Mouse (Mus musculus) layer of hippocampus, adult 11-12 months (tissue): ENCODE results near the gene Kirrel3.

Experiments
- DNase-seq: peaks from one replicate; pipeline ENCODE4 v3.0.0; 2022; ENCODE audit warnings: low spot score

Kirrel3 gene

DNA sequence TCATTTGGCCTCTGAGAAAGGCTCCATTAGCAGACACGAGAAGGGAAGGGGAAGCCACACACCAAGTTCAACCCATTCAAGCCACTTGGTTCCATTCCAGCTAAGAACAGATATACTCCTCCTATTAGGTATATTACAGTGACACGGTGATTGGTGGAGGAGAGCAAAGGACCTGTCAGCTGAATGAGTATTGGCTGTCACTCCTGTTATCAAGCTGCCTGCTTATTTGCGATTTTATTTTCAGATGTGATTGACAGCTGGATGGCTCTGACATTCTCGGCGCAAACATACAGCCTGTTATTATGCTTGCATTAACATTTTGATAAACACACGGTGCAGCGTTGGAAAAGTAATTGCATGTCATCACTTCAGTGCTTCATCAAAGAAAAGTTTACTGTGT, 118.1 kb downstream of the Kirrel3 start:
- DNase-seq = no peak

GRCm38 (mm10) chr9:34604931-34605330, 119.2 kb downstream of the Kirrel3 start:
- no peak for DNase-seq

DNA sequence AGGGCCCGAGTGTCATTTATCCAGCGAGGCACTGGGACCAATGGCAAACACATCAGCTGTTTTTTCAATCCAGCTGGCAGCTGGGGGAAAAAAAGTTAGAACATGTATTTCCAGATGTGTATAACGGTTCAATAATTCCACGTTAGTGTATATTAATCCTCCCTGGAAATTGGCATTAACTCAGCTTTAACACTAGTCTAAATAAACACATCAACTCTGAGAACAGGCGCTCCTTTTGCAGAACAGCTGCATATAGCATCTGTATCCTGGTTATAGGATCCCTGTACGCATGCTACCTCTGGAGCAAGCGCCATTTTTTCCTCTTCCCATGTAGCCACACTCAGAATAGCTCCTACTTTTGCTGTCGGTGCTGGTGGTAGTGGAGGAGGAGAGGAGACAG, 119.8 kb downstream of the Kirrel3 start:
- no peak for DNase-seq

- DNase-seq = no peak
These were observed 122.3 kb downstream of the Kirrel3 start for GRCm38 (mm10) chr9:34607976-34608375.

GRCm38 (mm10) chr9:34612886-34613769, 127.4 kb downstream of the Kirrel3 start:
- no peak for DNase-seq

- no peak for DNase-seq
These were observed 132.4 kb downstream of the Kirrel3 start for GRCm38 (mm10) chr9:34618099-34618498.

- DNase-seq = no peak
These were observed 134.2 kb downstream of the Kirrel3 start for GRCm38 (mm10) chr9:34619913-34620312.

GRCm38 (mm10) chr9:34623526-34623925, 137.8 kb downstream of the Kirrel3 start:
- no peak for DNase-seq

- no peak for DNase-seq
These were observed 138.3 kb downstream of the Kirrel3 start for GRCm38 (mm10) chr9:34624021-34624420.

GRCm38 (mm10) chr9:34628841-34629240, 143.1 kb downstream of the Kirrel3 start:
- DNase-seq = no peak

GRCm38 (mm10) chr9:34635696-34636095, 150.0 kb downstream of the Kirrel3 start:
- no peak for DNase-seq

GRCm38 (mm10) chr9:34643917-34644316, 158.2 kb downstream of the Kirrel3 start:
- no peak for DNase-seq

GRCm38 (mm10) chr9:34644392-34644791, 158.7 kb downstream of the Kirrel3 start:
- no peak for DNase-seq

- no peak for DNase-seq
These were observed 161.1 kb downstream of the Kirrel3 start for GRCm38 (mm10) chr9:34646831-34647230.

- no peak for DNase-seq
These were observed 166.6 kb downstream of the Kirrel3 start for GRCm38 (mm10) chr9:34652278-34652677.

GRCm38 (mm10) chr9:34653141-34653540, 167.4 kb downstream of the Kirrel3 start:
- DNase-seq = no peak

DNA sequence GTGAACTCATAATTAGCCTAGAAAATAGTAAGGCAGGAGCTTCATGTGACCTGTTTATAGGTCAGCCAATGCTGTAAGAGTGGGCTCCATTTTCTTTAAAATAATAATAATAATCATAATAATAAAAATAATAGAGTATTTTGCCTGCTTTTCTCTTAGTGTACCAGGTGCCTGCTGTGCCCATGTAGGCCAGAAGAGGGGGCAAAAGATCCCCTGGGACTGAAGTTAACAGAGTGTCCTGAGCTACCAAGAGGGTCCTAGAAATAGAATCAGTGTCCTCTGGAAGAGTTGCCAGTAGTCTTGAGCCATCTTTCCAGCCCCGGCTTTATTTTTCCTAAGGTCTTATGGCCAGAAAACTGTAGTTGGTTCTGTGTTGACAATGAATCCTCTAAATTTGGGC, 174.9 kb downstream of the Kirrel3 start:
- no peak for DNase-seq

GRCm38 (mm10) chr9:34663412-34663811, 177.7 kb downstream of the Kirrel3 start:
- no peak for DNase-seq

GRCm38 (mm10) chr9:34665361-34666129, 179.9 kb downstream of the Kirrel3 start:
- DNase-seq = no peak

GRCm38 (mm10) chr9:34667182-34667581, 181.5 kb downstream of the Kirrel3 start:
- no peak for DNase-seq

GRCm38 (mm10) chr9:34670906-34671305, 185.2 kb downstream of the Kirrel3 start:
- DNase-seq = no peak

GRCm38 (mm10) chr9:34686798-34687197, 201.1 kb downstream of the Kirrel3 start:
- DNase-seq = peak; percentile 36

DNA sequence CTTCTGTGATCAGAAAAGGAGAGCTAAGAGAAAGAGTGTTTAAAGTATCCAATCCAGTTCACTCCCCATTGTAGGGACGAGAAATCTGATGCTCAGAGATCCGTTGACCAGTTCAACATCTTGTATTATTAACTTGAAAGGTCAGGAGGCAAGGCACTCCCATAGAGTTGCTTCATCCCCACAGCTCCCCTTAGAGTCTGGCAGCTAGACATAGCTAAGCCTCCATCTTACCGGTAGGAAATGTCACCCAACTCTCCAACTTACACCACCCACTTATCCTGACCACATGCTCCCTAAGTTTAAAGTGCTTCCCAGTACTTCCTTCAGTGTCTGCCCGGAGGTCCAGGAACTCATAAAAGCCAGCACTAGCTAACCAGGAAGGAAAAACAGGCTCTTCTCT, 202.7 kb downstream of the Kirrel3 start:
- no peak for DNase-seq
